Mouse (Mus musculus) spleen, adult 18-20 months (tissue): ENCODE results near the gene Hnrnpul1.

Experiments
- DNase-seq, 2 experiments: peaks; one replicate each; pipeline ENCODE4 v3.0.0; 2022; ENCODE audit warnings: mixed read lengths in 2 of 2

Gene Hnrnpul1

DNA sequence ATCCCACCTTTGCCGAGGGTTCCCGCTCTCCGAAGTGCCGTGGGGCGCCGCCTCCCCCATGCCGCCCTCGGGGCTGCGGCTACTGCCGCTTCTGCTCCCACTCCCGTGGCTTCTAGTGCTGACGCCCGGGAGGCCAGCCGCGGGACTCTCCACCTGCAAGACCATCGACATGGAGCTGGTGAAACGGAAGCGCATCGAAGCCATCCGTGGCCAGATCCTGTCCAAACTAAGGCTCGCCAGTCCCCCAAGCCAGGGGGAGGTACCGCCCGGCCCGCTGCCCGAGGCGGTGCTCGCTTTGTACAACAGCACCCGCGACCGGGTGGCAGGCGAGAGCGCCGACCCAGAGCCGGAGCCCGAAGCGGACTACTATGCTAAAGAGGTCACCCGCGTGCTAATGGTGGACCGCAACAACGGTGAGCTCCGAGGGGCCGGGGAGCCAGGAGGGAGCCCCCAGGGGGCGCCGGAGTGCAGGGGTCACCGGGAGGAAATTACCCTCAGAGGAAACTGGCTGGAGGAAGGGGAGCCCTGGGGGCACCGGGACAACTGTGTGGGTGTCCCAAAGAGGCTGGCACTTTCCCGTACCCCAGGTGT lies 66.7 kb downstream of the Hnrnpul1 start:
- peak; percentile 74 to 86 for DNase-seq

DNA sequence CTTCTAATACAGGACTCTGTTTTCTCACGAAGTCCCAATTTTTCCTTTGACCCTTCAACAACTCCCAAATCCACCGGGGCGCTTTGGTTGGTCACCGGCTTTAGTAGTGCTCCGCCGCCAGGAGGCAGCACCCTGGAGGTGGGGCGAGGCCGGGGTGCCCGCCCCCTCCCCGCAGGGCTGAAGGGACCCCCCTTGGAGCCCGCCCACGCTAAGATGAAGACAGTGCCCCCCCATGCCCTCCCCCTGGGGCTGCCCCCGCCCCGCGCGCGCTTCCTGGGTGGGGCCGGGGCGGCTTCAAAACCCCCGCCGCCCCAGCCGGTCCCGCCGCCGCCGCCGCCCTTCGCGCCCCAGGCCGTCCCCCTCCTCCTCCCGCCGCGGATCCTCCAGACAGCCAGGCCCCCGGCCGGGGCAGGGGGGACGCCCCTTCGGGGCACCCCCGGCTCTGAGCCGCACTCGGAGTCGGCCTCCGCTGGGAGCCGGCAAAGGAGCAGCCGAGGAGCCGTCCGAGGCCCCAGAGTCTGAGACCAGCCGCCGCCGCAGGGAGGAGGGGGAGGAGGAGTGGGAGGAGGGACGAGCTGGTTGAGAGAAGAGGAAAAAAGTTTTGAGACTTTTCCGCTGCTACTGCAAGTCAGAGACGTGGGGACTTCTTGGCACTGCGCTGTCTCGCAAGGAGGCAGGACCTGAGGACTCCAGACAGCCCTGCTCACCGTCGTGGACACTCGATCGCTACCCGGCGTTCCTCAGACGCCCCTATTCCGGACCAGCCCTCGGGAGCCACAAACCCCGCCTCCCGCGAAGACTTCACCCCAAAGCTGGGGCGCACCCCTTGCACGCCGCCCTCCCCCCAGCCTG lies 67.7 kb downstream of the Hnrnpul1 start, which contains the start of gene Tgfb1:
Gene Tgfb1 (plus strand): TSS at position 323 of the 852 bp plus-strand sequence.
- peak; percentile 88 for DNase-seq

DNA sequence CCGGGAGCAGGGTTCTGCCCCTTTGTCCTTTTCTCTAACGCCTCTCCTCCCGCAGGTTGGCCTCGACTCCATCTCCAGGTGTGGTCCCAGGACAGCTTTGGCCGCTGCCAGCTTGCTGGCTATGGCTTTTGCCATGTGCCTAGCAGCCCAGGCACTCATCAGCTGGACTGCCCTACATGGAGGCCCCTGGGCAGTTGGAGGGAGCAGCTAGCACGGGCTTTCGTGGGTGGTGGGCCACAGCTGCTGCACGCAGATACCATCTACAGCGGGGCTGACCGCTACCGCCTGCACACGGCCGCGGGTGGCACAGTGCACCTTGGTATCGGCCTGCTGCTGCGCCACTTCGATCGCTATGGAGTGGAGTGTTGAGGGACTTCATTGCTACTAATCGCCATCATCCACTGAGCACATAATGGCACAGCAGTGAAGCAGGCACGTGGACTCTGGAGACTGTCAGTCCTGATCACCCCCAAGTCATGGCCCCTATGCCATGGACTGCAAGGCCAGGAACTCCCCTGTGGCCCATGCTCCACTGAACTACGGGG lies 68.6 kb downstream of the Hnrnpul1 start:
- no peak for DNase-seq

DNA sequence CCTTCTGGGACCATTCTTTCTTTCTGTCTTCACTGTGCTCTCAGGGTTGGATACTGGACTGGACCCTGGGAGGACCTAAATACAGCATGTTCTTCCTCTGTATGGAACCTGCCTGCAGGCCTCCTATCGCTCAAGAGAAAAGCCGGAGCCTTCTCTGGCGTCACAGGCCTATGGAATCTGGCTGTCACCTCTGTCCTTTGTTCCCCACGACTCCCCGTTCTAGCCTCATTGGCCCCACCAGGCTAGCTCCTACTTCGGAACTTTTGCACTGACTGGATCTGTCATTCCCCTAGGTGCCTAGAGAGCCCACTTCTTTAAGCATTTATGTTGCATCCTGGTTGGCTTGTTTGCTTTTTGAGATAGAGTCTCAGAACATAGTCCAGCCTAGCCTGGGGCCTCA lies 69.9 kb downstream of the Hnrnpul1 start:
- DNase-seq, result no peak

DNA sequence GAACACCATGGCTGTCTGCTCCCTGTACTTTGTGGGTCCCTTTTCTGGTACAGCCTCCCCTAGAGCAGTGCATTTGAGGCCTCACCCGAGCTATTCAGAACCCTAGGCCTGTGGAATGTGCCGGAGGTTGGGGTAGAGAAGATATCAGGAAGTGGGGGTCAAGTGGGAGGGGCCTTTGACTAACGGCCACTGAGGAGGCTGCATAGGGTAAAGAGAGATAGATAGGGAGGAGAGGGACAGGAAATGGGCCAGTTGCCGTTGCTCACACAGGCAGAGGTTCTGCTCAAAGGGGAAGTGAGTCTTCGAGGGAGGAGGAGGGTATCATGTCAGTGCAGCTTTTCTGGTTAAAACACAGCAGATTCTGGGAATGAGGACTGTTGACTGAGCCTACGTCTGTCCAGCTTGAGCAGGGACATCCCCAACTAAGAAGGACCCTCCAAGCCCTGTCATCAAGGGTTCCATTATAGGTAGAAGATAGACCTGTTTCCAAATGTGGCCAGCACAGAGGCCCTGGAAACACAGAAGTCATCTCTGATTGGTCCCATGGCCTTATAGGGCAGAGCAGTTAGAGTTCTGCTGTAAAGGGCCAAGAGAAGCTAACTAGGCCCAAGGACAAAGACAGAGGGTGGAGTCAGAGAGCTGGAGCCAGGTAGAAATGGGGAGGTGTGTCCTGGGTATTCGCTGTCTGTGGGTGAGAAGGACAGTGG lies 70.9 kb downstream of the Hnrnpul1 start:
- DNase-seq, result peak; percentile 60 to 65

DNA sequence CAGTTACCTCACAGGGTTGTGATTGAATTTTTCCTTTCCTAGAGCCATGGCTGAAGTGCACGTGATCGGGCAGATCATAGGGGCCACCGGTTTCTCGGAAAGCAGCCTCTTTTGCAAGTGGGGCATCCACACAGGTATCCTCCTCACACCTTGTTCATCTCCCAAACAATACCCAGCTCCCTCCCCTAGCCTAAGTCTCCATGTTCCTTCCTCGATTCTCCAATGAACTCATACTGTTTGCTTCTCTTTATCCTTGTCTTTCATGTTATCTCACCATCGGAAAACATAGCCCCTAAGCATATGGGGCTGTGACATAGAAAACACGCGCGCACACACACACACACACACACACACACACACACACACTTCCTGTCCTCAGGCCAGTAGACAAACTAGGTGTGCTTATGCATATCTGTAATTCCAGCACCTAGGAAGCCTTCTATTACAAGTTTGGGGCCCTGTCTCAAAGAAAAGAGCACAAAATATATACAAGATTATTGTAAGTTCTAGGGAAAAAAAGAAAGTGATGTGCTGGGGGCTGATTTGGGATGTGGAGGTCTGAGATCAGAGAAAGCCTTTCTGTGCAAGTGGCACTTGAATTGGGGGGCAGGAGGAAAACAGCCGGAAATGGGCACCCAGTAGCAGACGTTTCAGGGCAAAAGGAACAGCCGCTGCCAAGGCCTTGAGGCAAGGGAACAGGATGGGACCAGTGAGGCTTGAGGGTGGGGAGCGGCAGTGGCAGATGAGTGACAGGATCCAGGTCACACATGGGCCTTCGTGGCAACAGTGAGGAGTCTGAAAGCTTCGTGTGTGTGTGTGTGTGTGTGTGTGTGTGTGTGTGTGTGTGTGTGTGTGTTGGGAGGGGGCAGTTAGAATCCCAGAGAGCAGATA lies 73.0 kb downstream of the Hnrnpul1 start:
- DNase-seq, result peak; percentile 25 to 30

DNA sequence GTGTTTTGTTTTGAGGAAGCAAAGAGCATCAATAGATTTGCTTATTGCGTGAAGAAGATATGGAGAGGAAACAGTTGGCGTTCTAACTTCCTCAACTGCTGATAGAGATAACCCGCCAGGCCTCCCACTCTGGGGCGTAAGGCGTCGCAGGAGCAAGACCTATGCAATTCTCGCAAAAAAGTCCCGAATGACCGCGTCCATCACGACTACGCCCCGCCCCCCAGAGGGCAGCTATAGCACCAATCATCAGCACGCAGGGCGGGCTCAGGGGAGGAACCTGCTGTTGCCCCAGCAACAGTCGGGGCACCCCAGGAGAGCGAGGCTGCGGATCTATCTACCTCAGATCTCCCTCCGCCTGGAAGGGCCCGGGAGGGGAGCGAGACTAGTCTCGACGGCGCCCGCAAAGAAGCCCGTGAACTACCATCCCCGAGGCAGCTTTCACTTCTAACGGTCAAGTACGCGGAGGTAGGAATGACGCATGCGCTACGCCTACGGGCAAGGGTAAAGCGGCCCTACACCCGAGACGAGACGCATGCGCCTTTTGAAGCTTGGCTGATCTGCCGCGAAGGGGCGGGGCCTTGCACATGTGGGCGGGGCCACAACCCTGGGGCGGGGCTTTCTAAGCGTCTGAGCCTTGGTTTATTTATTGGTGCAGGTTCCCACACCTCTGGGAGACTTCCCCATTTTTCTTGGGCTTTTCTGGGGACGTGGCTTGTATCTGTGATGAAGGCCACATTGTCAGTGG lies 73.9 kb downstream of the Hnrnpul1 start, which contains the start of gene B9d2:
Gene B9d2 (plus strand): TSS at position 267 of the 745 bp plus-strand sequence.
- peak; percentile 98 to 99 for DNase-seq

DNA sequence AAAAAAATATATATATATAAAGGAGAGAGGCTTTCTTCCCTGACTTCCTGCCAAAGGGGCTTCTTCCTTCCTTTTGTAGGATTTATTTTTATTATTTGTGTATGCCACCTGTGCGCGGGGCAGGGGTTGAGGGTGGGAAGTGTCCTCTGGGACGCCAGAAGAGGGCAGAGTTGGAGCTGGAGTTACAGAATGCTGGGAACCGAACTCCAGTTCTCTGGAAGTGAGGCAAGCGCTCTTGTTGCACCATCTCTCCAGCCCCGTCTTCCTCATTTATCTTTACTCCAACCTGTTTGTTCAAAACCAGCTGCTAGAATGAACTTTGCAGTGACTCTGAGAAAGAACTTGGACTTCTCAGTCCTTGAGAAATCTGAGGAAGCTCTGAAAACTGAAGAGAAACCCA lies 74.6 kb downstream of the Hnrnpul1 start:
- DNase-seq, result no peak

DNA sequence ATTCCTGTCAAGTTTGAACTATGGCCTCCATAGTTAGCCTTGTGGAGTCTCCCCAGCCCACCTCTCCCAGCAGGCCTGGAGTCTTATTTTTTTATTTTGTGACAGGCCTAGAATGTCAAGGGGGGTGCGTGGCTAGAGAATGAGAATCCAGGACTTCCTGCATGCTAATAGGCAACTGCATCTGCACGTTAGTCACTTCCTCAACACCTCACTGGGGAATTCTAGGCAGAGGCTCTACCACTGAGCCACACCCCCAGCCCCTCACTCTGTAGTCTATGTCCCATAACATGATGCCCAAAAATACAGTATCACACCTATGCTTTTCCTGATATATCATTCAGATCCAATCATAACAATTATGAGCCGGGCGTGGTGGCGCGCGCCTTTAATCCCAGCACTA lies 77.5 kb downstream of the Hnrnpul1 start:
- no peak for DNase-seq

DNA sequence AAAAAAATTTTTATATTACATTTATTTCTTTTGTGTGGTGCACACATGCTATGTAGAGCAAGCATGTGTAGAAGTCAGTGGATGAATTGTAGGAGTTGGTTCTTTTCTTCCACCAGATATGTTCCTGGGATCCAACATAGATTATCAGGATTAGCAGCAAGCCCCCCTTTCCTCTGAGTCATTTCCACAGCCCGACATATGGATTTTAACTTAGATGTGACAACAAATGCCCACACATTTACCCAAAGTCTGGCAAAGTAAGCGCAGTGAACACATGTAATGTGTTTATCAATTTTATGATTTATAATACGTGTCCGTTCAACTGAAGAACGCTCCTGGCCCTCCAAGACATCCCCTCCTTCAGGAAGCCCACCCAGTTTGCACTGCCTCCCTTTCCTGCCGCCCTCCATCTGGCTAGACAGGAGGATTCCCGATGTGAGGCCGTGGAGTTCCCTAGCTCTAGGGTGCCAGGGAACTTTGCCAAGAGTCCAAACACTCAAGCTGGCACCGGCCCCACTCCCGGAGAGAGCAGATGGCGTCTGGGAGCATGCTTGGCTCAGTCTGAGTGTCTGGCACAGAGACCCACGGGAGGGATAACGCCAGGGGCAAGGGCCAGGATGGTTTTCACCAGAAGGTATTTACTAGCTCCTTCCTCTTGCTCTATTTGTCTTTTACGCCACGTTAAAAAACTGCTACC lies 78.3 kb downstream of the Hnrnpul1 start:
- DNase-seq, result no peak

DNA sequence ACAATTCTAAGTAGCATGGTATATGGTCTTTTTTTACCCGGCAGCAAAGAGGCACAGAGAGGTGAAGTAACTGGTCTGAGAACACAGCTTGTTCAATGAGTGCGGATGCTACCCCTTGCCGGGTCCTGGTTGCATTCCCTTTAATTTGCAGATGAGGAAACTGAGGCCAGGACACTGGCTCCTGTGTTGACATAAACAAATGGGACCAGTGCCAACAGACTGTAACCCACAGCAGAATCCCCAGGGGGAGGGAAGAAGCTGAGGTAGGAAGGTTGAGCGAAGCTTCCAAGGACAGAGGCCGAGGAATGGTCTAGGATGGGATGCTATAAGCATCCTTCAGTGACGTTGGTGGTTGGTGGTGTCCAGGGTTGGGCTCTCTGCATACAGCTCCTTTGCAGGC lies 79.2 kb downstream of the Hnrnpul1 start:
- no peak for DNase-seq

DNA sequence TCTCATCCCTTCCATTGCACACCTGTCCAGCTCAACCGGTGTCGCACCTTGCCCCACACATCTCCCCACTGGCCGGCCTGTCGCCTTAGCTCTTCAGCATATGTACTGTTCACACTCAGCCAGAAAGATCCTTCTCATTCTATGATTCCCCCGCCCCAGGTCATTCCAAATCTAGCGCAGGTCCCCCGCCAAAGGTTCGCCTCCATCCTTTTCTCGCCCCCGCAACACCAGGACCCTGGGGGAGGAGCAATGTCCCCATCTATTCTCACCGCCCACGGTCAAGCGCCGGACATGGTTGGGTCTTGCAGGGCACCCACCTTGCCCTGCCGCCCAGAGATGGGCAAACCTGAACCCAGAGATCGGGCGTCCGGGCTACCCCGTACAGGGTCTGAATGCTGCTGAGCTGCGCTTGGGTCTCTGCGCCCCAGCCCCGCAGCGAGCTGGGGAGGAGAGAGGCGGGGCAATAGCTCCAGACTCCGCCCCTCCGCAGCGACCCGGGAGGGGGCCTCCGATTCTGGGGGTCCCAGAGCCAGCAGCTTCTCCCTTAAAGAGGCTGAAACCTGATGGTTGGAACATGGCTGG lies 79.7 kb downstream of the Hnrnpul1 start, which contains the start of gene Tmem91:
Gene Tmem91 (minus strand): TSS at position 448 of the 582 bp plus-strand sequence.
- DNase-seq, result no peak

DNA sequence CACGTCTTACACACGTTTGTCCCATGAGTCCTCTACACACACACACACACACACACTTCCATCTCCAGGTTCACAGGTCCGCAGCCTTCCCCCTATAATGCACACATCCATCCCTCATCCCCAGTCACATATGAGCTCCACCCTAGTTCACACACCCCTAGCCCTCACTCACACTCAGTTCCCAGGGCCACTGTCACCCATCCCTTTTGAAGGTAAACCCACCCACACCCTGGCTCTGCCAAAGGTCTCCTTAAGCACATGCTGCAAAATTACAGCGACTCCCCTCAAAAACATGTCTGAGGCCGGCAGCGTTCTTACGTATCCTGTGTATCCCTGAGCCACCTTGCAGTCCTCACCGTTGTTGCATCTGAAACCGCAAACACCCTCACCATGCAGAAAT lies 80.3 kb downstream of the Hnrnpul1 start:
- DNase-seq, result no peak

DNA sequence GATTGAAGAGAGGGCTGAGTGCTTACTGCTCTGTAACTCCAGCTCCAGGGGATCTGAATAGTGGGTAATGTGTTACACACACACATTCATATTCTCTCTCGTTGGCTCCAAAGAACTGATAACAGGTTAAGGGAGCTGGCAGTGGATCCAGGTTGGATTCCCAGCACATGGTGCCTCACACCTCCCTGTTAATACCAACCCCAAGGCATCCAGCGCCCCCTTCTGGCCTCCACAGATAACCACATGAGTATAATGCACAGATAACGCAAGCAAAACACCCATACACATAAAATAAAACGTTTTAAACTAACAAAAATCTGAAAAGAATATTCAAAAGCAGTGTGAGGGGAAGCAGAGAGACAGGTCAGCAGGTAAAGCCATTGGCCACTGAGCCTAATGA lies 82.1 kb downstream of the Hnrnpul1 start:
- no peak for DNase-seq

DNA sequence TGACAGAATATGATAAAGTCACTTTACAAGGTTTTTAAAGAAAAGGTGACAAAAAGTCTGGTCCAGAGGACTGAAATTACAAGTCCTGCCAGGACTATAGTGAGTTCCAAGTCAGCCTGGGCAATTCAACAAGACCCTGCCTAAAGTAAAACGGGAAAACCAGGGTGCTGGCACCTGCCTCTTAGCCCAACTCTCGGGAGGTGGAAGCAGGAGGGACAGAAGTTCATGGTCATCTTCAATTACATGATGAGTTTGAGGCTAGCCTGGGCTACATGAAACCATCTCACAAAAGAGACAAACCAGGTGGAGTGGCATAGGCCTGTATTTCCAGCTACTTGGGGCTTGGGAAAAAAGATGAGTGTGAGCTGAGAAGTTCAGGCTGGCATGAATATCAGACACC lies 82.9 kb downstream of the Hnrnpul1 start:
- DNase-seq, result no peak
